Comparison of ENCODE assay signal across 25 mouse cellular contexts in the genomic region with DNA sequence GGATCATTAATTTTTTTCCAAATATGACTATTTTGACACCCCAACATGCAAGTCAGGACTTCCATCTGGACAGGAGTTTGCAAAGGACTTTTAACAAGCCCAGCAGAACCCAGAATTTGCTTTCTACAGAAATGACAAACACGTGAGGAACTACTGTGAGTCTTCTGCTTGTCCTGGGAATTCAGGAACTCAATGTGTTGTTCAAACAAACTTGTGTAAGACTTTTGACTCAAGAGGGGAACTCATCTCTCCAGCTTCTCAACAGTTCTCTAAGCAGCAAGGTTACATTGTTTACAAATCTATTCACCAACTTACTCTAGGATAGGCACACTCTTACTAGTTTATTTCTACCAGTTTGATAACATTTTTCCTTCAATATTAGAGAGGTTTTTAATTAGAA. TPM values are rescaled to one million over a fixed set of nuclear protein-coding genes. Genes with fewer than 3 reads are reported as not detected.
"Had no signal": no experiment of that assay in that cellular context is flagged by ENCODE, and none has a peak within 500 bp of the region (broad histone marks: within the 10 kb centered on the region; RNA-seq: fewer than 3 reads in every experiment).

No protein-coding gene starts in this region.

- H3K9me3 ChIP-seq: midbrain, embryonic 10.5 days; midbrain, embryonic 12.5 days; neural tube, embryonic 13.5 days; neural tube, embryonic 15.5 days; stomach, embryonic 15.5 days had no signal

- H3K4me3 ChIP-seq: midbrain, embryonic 10.5 days; midbrain, embryonic 12.5 days; myocyte; neural tube, embryonic 13.5 days; neural tube, embryonic 15.5 days; stomach, embryonic 15.5 days had no signal

- ATAC-seq: midbrain, embryonic 16.5 days had no signal

- H3K4me2 ChIP-seq: lung, embryonic 14.5 days; midbrain, embryonic 12.5 days; neural tube, embryonic 13.5 days; neural tube, embryonic 15.5 days; stomach, embryonic 15.5 days had no signal

- H3K27me3 ChIP-seq: midbrain, embryonic 12.5 days; neural tube, embryonic 13.5 days; neural tube, embryonic 15.5 days; stomach, embryonic 15.5 days had no signal

- H3K9ac ChIP-seq: liver, embryonic 14.5 days; lung, embryonic 14.5 days; midbrain, embryonic 12.5 days; neural tube, embryonic 13.5 days; neural tube, embryonic 15.5 days; stomach, embryonic 15.5 days had no signal

- H3K4me1 ChIP-seq: midbrain, embryonic 10.5 days; midbrain, embryonic 12.5 days; neural tube, embryonic 13.5 days; neural tube, embryonic 15.5 days had no signal

- DNase-seq: lung, adult 18-20 months; lung, embryonic 14.5 days; lung, postnatal 14 days; lung, postnatal 4 days; midbrain, embryonic 14.5 days; right cerebral cortex, postnatal 14 days; thymus, adult 2 months; thymus, postnatal 25 days; thymus, postnatal 4 days had no signal

- H3K27ac ChIP-seq: liver, embryonic 14.5 days; midbrain, embryonic 10.5 days; midbrain, embryonic 12.5 days; neural tube, embryonic 13.5 days; neural tube, embryonic 15.5 days; stomach, embryonic 15.5 days; stomach, postnatal 0 days had no signal

- H3K36me3 ChIP-seq: midbrain, embryonic 10.5 days; midbrain, embryonic 12.5 days; neural tube, embryonic 13.5 days; neural tube, embryonic 15.5 days; stomach, embryonic 15.5 days had no signal

RNA-seq across cellular contexts. Expression of a gene that starts 32.0 kb away (rescaled TPM):
- total RNA-seq: megakaryocyte progenitor cell, adult 5-6 weeks; megakaryocyte-erythroid progenitor cell, adult 5-6 weeks had no signal
- polyA plus RNA-seq: lung, embryonic 14.5 days; lung, embryonic 16.5 days; midbrain, embryonic 10.5 days; midbrain, embryonic 12.5 days; midbrain, embryonic 14.5 days; midbrain, embryonic 16.5 days; myocyte; neural tube, embryonic 11.5 days; neural tube, embryonic 13.5 days; neural tube, embryonic 15.5 days; spleen, adult 2 months; stomach, embryonic 15.5 days; stomach, postnatal 0 days; testis, adult 2 months; thymus, adult 2 months; urinary bladder, adult 2 months had no signal
